Mouse (Mus musculus) erythroblast, embryonic 14.5 days (primary cell): ENCODE measurements around the gene Syngr3. TPM values are rescaled to one million over a fixed set of nuclear protein-coding genes. Genes with fewer than 3 reads are reported as not detected.
A peak's percentile ranks its signal among the peaks of the same experiment; 100 is the strongest.

Experiments used
- H3K27me3 ChIP-seq: 2 replicates; pipeline ENCODE4 v1.6.1; 2012; ENCODE audit warnings: inconsistent platforms; ENCODE audit not compliant: control insufficient read depth
- H3K36me3 ChIP-seq: 2 replicates; pipeline ENCODE4 v1.6.1; 2012; ENCODE audit warnings: mild to moderate bottlenecking, inconsistent platforms; ENCODE audit not compliant: control insufficient read depth
- H3K4me1 ChIP-seq: 2 replicates; pipeline ENCODE4 v1.6.1; 2012; ENCODE audit warnings: inconsistent platforms; ENCODE audit not compliant: control insufficient read depth
- H3K4me3 ChIP-seq: replicated peaks from 2 replicates; pipeline ENCODE3; 2012; ENCODE audit warnings: moderate library complexity, mild to moderate bottlenecking, inconsistent platforms
- H3K9me3 ChIP-seq: 2 replicates; pipeline ENCODE4 v1.6.1; 2012; ENCODE audit warnings: low read length, inconsistent platforms, mixed read lengths; ENCODE audit not compliant: control insufficient read depth
- GATA1 ChIP-seq: IDR thresholded peaks from 2 replicates; pipeline ENCODE4 v1.6.1; 2012; ENCODE audit warnings: low read length, inconsistent platforms, mixed read lengths
- TAL1 ChIP-seq: IDR thresholded peaks from 3 replicates; pipeline ENCODE4 v1.6.1; 2012; ENCODE audit warnings: low read length, inconsistent platforms, mixed read lengths
- polyA plus RNA-seq: library from polyadenylated mRNA; stranded (reverse); fragments of >175 nt; gene quantifications from 2 replicates; pipeline ENCODE4 v1.2.3, GENCODE M21; 2012

Syngr3 gene
- not detected in 2 replicates for polyA plus RNA-seq

GRCm38 (mm10) chr17:24689251-24690081, at the start of gene Syngr3:
TSS of gene Syngr3 (minus strand) at chr17:24689955.
- TF ChIP-seq TAL1 (no peak), GATA1 (no peak)
- peaks cover 20% of the 10 kb centered on the region for H3K36me3 ChIP-seq
- H3K4me1 ChIP-seq: peaks cover 43% of the 10 kb centered on the region
- H3K4me3 ChIP-seq: no peak within 1 kb of the TSS
- H3K9me3 ChIP-seq: peaks cover 14% of the 10 kb centered on the region; the same call in 1 of the 2 replicates
- peaks cover 64% of the 10 kb centered on the region for H3K27me3 ChIP-seq

GRCm38 (mm10) chr17:24738238-24738637, 48.5 kb upstream of the Syngr3 start:
- no peak overlapping the region for H3K4me3 ChIP-seq
- H3K4me1 ChIP-seq: peaks cover 40% of the 10 kb centered on the region
- no peaks in the 10 kb centered on the region for H3K27me3 ChIP-seq
- H3K36me3 ChIP-seq: peaks cover 25% of the 10 kb centered on the region
- no peaks in the 10 kb centered on the region for H3K9me3 ChIP-seq
- no peak for TF ChIP-seq GATA1

DNA sequence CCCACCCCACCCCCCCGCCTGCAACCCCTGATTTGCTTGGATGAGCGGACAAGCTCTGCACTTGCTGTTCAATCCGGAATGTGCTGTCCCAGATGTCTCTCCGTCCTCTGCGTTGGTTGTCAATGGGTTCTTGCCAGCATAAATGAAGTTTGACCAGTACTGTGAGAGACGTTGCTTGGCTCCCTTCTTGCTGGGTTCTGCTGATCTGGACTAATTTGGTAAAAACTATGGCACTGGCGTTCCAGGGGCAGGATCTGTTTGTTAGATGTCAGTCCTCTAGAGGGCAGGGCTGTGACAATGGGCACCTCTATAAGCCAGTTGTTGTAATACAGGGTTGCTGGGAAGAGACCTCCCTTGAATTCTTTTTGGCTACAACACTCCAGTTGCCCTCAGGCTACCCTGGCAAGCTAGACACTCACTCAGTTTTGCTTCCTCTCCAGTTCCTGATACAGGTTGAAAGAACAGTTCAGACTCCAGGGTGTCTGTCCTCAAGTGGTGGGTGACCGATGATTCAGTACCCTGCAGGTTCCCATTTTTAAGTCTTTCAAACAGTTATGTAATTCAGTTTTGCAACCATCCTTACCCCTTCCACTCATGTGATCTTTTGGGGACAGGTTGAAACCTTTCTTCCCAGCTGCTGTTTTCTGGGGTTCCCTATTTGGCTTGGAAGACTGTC, 47.5 kb upstream of the Syngr3 start:
- Histone ChIP-seq H3K4me3 (peak overlapping the region; percentile 87), H3K9me3 (no peaks in the 10 kb centered on the region), H3K27me3 (no peaks in the 10 kb centered on the region), H3K36me3 (peaks cover 23% of the 10 kb centered on the region), H3K4me1 (peaks cover 40% of the 10 kb centered on the region)
- TF ChIP-seq TAL1 (no peak), GATA1 (no peak)

- peaks cover 18% of the 10 kb centered on the region for H3K36me3 ChIP-seq
- H3K9me3 ChIP-seq: no peaks in the 10 kb centered on the region
- H3K4me3 ChIP-seq: peak within 1 kb of the TSS; percentile 87
- no peaks in the 10 kb centered on the region for H3K27me3 ChIP-seq
- peaks cover 40% of the 10 kb centered on the region for H3K4me1 ChIP-seq
- no peak for TF ChIP-seq GATA1
Observed at GRCm38 (mm10) chr17:24736330-24737051, 46.7 kb upstream of the Syngr3 start, which contains the start of gene Msrb1. TSS of gene Msrb1 (plus strand) at chr17:24736642.

DNA sequence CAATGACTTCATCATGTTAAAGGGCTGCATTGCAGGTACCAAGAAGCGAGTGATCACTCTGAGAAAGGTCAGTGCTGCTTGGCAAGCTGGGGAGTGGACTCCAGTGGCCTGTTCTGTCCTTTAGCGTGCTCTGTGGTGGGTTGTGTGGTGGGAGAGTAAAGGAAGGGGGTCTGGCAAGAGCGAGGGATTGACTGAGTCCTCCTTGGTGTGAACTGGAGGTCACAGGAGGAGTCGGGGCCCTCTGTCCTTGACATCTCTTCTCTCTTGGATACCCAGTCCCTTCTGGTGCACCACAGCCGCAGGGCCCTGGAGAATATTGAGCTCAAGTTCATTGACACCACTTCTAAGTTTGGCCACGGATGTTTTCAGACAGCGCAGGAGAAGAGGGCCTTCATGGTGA, 45.7 kb upstream of the Syngr3 start:
- peaks cover 40% of the 10 kb centered on the region for H3K4me1 ChIP-seq
- peaks cover 12% of the 10 kb centered on the region for H3K36me3 ChIP-seq
- H3K9me3 ChIP-seq: no peaks in the 10 kb centered on the region
- TF ChIP-seq TAL1 (no peak), GATA1 (no peak)
- H3K27me3 ChIP-seq: no peaks in the 10 kb centered on the region
- peak overlapping the region; percentile 87 for H3K4me3 ChIP-seq

- Histone ChIP-seq H3K36me3 (peaks cover 4% of the 10 kb centered on the region), H3K4me3 (no peak overlapping the region), H3K9me3 (no peaks in the 10 kb centered on the region), H3K4me1 (peaks cover 37% of the 10 kb centered on the region), H3K27me3 (no peaks in the 10 kb centered on the region)
- no peak for TF ChIP-seq TAL1
- no peak for TF ChIP-seq GATA1
Observed at GRCm38 (mm10) chr17:24734513-24734912, 44.8 kb upstream of the Syngr3 start.

- no peak for TF ChIP-seq TAL1
- TF ChIP-seq GATA1: no peak
- Histone ChIP-seq H3K9me3 (no peaks in the 10 kb centered on the region), H3K36me3 (no peaks in the 10 kb centered on the region), H3K4me1 (peaks cover 34% of the 10 kb centered on the region), H3K4me3 (no peak overlapping the region), H3K27me3 (no peaks in the 10 kb centered on the region)
Observed at GRCm38 (mm10) chr17:24733434-24734050, 43.8 kb upstream of the Syngr3 start.

GRCm38 (mm10) chr17:24732233-24732935, 42.6 kb upstream of the Syngr3 start:
- H3K4me1 ChIP-seq: peaks cover 26% of the 10 kb centered on the region
- H3K4me3 ChIP-seq: no peak overlapping the region
- H3K9me3 ChIP-seq: no peaks in the 10 kb centered on the region
- no peaks in the 10 kb centered on the region for H3K36me3 ChIP-seq
- peaks cover 6% of the 10 kb centered on the region for H3K27me3 ChIP-seq
- no peak for TF ChIP-seq GATA1
- no peak for TF ChIP-seq TAL1
